Mouse (Mus musculus): ENCODE data around the gene Gm8879. TPM values are rescaled to one million over a fixed set of nuclear protein-coding genes. Genes with fewer than 3 reads are reported as not detected.
"Not testable (repeated sequence)": the region's sequence is repeated elsewhere in the genome, so short reads cannot be mapped to it uniquely, and the experiment has no call there.

Gene Gm8879
- polyA plus RNA-seq (2012; rRNA removed), result not detected in 2 replicates

DNA sequence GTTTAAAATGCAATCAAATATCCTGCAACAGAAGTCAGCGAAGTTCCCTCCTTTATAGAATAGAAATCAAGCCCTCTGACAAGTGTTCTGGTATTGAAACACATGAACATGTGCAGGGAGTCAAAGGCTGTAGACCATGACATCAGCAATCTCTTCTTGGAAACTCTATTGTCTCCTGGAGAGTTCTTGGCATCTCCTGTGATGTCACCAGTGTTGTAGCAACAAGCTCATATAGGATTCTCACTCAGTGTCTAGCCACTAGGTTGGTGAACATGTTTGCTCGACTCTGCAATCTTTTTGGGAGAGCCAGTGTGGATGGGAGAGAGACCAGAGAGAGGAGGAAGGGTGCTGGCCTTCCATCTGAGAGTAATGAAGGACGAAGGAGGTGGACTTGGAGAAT, at the start of gene Gm8879:
Gm8879 (plus strand) TSS at position 301 of the 400 bp plus-strand sequence.
- WGBS, result no CpG with 5 or more reads among the region's 3 CpGs
- H3K4me1 ChIP-seq (replicated peaks; ENCODE audit: control insufficient read depth, insufficient read depth, low read length); H3K27ac ChIP-seq (ENCODE audit: control insufficient read depth, insufficient read depth, low read length); H3K36me3 ChIP-seq (ENCODE audit: control insufficient read depth, insufficient read depth, low read length); DNase-seq; H3K27me3 ChIP-seq (ENCODE audit: control insufficient read depth, insufficient read depth, low read length); H3K4me3 ChIP-seq (ENCODE audit: control insufficient read depth, insufficient read depth, low read length): not testable (repeated sequence)

DNA sequence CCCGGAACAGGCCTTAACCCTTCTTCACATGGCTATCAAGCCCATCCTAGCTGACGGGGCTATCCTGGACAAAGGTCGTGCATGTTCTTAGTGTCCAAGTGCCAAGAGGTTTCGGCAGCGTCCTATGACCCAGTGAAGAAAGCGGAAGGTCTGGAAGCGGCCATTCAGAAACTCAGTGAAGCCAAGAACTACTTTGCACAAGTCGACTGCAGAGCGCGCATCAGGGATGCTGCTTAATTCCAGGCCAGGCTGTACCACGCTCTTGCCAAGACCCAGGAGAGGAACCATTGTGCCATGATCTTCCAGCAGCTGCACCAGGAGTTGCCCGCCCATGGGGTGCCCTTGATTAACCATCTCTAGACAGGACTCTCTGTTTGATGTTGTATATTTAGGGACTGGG, 10.6 kb downstream of the Gm8879 start:
- not testable (repeated sequence) for H3K36me3 ChIP-seq (ENCODE audit: control insufficient read depth, insufficient read depth, low read length); H3K27ac ChIP-seq (ENCODE audit: control insufficient read depth, insufficient read depth, low read length); H3K4me3 ChIP-seq (ENCODE audit: control insufficient read depth, insufficient read depth, low read length); DNase-seq; H3K4me1 ChIP-seq (replicated peaks; ENCODE audit: control insufficient read depth, insufficient read depth, low read length); H3K27me3 ChIP-seq (ENCODE audit: control insufficient read depth, insufficient read depth, low read length)
- 96% methylated on average over 12 of the region's 12 CpGs for WGBS

Other genes with a start within 250 kb of the Gm8879 start
- not detected in 2 replicates for gene Gm8871, start 179.8 kb upstream of the Gm8879 start, polyA plus RNA-seq (2012; rRNA removed)
- gene Gm8857, start 179.8 kb upstream of the Gm8879 start, polyA plus RNA-seq (2012; rRNA removed), result not detected in 2 replicates
- gene Gm5861, start 55.4 kb downstream of the Gm8879 start, polyA plus RNA-seq (2012; rRNA removed), result not detected in 2 replicates
- gene Gm8890, start 128.4 kb downstream of the Gm8879 start, polyA plus RNA-seq (2012; rRNA removed), result not detected in 2 replicates
- gene Speer1, start 213.9 kb downstream of the Gm8879 start, polyA plus RNA-seq (2012; rRNA removed), result not detected in 2 replicates